ENCODE assay signal across 20 mouse cellular contexts in the genomic region with DNA sequence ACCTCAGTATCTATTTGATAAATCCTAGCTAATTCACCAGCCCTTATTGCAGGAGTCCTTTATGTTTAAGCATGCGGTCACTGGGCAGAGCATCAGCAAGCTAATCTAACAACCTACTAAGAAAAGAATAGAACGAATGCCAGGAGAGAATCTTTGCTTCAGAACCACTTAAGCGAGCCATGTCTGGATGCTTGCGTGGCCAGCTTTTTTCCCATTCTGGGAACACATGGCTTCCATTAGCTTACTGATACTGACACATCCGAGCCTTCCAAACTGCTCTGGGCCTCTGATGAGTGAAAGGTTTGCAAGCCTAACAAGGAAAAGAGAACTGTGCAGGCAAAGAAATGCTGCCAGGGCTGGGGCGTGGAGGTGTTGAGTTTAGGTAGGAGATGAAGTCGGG.
"Had no signal": no experiment of that assay in that cellular context is flagged by ENCODE, and none has a peak within 500 bp of the region (broad histone marks: within the 10 kb centered on the region; RNA-seq: fewer than 3 reads in every experiment).

No protein-coding gene starts in this region.

- ATAC-seq: liver, embryonic 12.5 days had no signal

- H3K27me3 ChIP-seq: liver, embryonic 12.5 days; liver, embryonic 15.5 days; lung, embryonic 15.5 days; megakaryocyte, embryonic 14.5 days; neural tube, embryonic 12.5 days had no signal

- H3K36me3 ChIP-seq: limb, embryonic 12.5 days; liver, embryonic 12.5 days; liver, embryonic 15.5 days; lung, embryonic 15.5 days; midbrain, embryonic 10.5 days; neural tube, embryonic 12.5 days had no signal

- H3K9me3 ChIP-seq: limb, embryonic 12.5 days; liver, embryonic 12.5 days; liver, embryonic 15.5 days; lung, embryonic 15.5 days; midbrain, embryonic 10.5 days; neural tube, embryonic 12.5 days had no signal

- H3K9ac ChIP-seq: limb, embryonic 12.5 days; liver, embryonic 12.5 days; liver, embryonic 15.5 days; lung, embryonic 15.5 days; neural tube, embryonic 12.5 days had no signal

- H3K27ac ChIP-seq: kidney, postnatal 0 days; layer of hippocampus, adult 2 months; left cerebral cortex, adult 2 months; limb, embryonic 12.5 days; liver, embryonic 12.5 days; liver, embryonic 15.5 days; lung, embryonic 15.5 days; midbrain, embryonic 10.5 days; neural tube, embryonic 12.5 days had no signal

- H3K4me2 ChIP-seq: limb, embryonic 12.5 days; liver, embryonic 12.5 days; liver, embryonic 15.5 days; lung, embryonic 15.5 days; neural tube, embryonic 12.5 days had no signal

- H3K4me3 ChIP-seq: layer of hippocampus, adult 2 months; left cerebral cortex, adult 2 months; limb, embryonic 12.5 days; liver, embryonic 12.5 days; liver, embryonic 15.5 days; lung, embryonic 15.5 days; megakaryocyte, embryonic 14.5 days; midbrain, embryonic 10.5 days; neural tube, embryonic 12.5 days had no signal

- DNase-seq: kidney, adult 2 months; kidney, postnatal 25 days; layer of hippocampus, postnatal 36 days; liver; lung, adult 18-20 months; lung, postnatal 10 days; lung, postnatal 36 days; midbrain, embryonic 14.5 days; thymus, adult 18-20 months; thymus, postnatal 36 days had no signal

- H3K4me1 ChIP-seq: limb, embryonic 12.5 days; liver, embryonic 12.5 days; liver, embryonic 15.5 days; lung, embryonic 15.5 days; megakaryocyte, embryonic 14.5 days; midbrain, embryonic 10.5 days; neural tube, embryonic 12.5 days had no signal
